Mouse (Mus musculus) liver, adult 2 months (tissue): Measurements from ENCODE around the gene Itpr2.

Source experiments
- CTCF ChIP-seq: fragments of 200-500 bp; IDR thresholded peaks from 2 replicates; pipeline ENCODE4 v1.5.1; 2011; ENCODE audit warnings: low read depth, low read length, control low read depth
- POLR2A ChIP-seq: fragments of 200-500 bp; IDR thresholded peaks from 2 replicates; pipeline ENCODE4 v1.6.1; 2011; ENCODE audit warnings: low read length, control low read depth; ENCODE audit not compliant: insufficient read depth; ENCODE audit errors: extremely low read depth

DNA sequence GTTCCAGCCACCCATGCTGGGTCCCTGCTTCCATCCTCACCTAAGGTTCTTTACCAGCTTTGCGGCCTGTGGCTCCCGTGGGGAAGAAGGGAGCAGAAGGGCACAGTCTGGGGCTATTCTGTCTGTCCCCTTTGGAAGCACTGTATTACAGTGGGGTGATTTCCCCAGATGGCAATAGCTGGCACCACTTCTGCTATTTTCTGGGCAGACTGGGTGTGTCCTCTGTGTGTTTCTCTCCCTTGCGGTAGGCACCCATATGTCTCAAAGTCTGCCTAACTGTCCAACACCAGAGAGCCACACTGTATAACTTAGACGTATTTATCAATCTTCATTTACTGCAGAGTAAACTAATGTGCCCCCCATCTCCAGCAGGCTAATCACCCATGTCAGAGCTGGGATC, 388.9 kb downstream of the Itpr2 start:
- TF ChIP-seq POLR2A, result no peak
- no peak for TF ChIP-seq CTCF
